9 mouse cellular contexts compared by ENCODE assay signal in genomic region chr5:142444791-142445531, GRCm38 (mm10). TPM values are rescaled to one million over a fixed set of nuclear protein-coding genes. Genes with fewer than 3 reads are reported as not detected.
DNase-seq lines count a peak whose midpoint lies in the region; ATAC-seq and TF ChIP-seq lines count a peak whose summit lies in the region.
"Had no signal": no experiment of that assay in that cellular context is flagged by ENCODE, and none has a peak within 500 bp of the region (broad histone marks: within the 10 kb centered on the region; RNA-seq: fewer than 3 reads in every experiment).

No protein-coding gene starts in this region.

- intact Hi-C loops in left cerebral cortex, postnatal 4 days (cut with DNase I), result loop anchor here (10.0 kb wide), 3 partner anchors 80 to 1600 kb away; partner anchors contain the start of gene Sdk1

- ATAC-seq in lung, embryonic 14.5 days (ENCODE audit: insufficient read depth), result no peak
- no peak for ATAC-seq in heart, embryonic 16.5 days (replicated peaks; ENCODE audit: extremely low read depth, insufficient read depth, low FRiP score)
- peak; percentile 68 for ATAC-seq in megakaryocyte-erythroid progenitor cell, adult 5-6 weeks (replicated peaks; ENCODE audit: low FRiP score, low TSS enrichment, poor library complexity, severe bottlenecking)

- peaks cover 19% of the 10 kb centered on the region for H3K4me1 ChIP-seq in lung, embryonic 14.5 days (ENCODE audit: insufficient read depth)
- peaks cover 46% of the 10 kb centered on the region for H3K4me1 ChIP-seq in heart, embryonic 16.5 days (ENCODE audit: control insufficient read depth, insufficient read depth, low read length)

- peaks cover 12% of the 10 kb centered on the region for H3K36me3 ChIP-seq in lung, embryonic 14.5 days (ENCODE audit: insufficient read depth)
- peaks cover 9% of the 10 kb centered on the region; the same call in 1 of the 2 replicates for H3K36me3 ChIP-seq in heart, embryonic 16.5 days (ENCODE audit: control insufficient read depth, insufficient read depth)

- no peak overlapping the region for H3K4me2 ChIP-seq in lung, embryonic 14.5 days
- H3K4me2 ChIP-seq in heart, embryonic 16.5 days (ENCODE audit: low read depth, low read length), result no peak overlapping the region

- H3K9ac ChIP-seq in lung, embryonic 14.5 days, result no peak overlapping the region
- peak overlapping the region; percentile 39; the same call in 1 of the 2 replicates for H3K9ac ChIP-seq in heart, embryonic 16.5 days (ENCODE audit: low read length)

- no peak for DNase-seq in lung, embryonic 14.5 days
- no peak for DNase-seq in lung, postnatal 4 days
- peak; percentile 80 to 84 for DNase-seq in adrenal gland, postnatal 36 days
- DNase-seq in left cerebral cortex, postnatal 4 days, result no peak
- DNase-seq in adipocyte (ENCODE audit: low spot score), result no peak
- DNase-seq in thymus, postnatal 0 days (ENCODE audit: low spot score), result no peak
- DNase-seq: thymus, postnatal 25 days had no signal

- H3K9me3 ChIP-seq in lung, embryonic 14.5 days (ENCODE audit: low read depth, low read length), result no peaks in the 10 kb centered on the region
- no peaks in the 10 kb centered on the region for H3K9me3 ChIP-seq in heart, embryonic 16.5 days (replicated peaks; ENCODE audit: control insufficient read depth, low read length)

- TF ChIP-seq CTCF in lung, embryonic 14.5 days (IDR thresholded peaks at IDR 0.05; ENCODE audit: low read depth), result no peak

- peak overlapping the region; percentile 36; the same call in 1 of the 2 replicates for H3K27ac ChIP-seq in lung, embryonic 14.5 days (ENCODE audit: low read depth)
- H3K27ac ChIP-seq in heart, embryonic 16.5 days (ENCODE audit: low read length), result peak overlapping the region; percentile 46

- H3K27me3 ChIP-seq in lung, embryonic 14.5 days (ENCODE audit: insufficient read depth, low read length), result no peaks in the 10 kb centered on the region
- H3K27me3 ChIP-seq in heart, embryonic 16.5 days (ENCODE audit: control insufficient read depth, insufficient read depth, low read length), result no peaks in the 10 kb centered on the region

- no peak overlapping the region for H3K4me3 ChIP-seq in lung, embryonic 14.5 days (ENCODE audit: low read depth, low read length)
- H3K4me3 ChIP-seq in heart, embryonic 16.5 days (ENCODE audit: low read length), result no peak overlapping the region

- 57% methylated on average over 11 of the region's 11 CpGs for WGBS in lung, embryonic 14.5 days
- WGBS in heart, embryonic 16.5 days, result 43% methylated on average over 11 of the region's 11 CpGs

RNA-seq across cellular contexts. Expression of gene Ap5z1, which starts 18.8 kb away (rescaled TPM):
- 8.9 and 9.9 TPM in 2 replicates for polyA plus RNA-seq in lung, embryonic 14.5 days (2014; fragmentation: Nextera tagmentation; extraction: Ambion mirVana)
- 10 to 100 TPM; 13.4 to 17.9 TPM for total RNA-seq in adrenal gland, postnatal 36 days (2021)
- 8.8 TPM in 2 replicates for polyA plus RNA-seq in heart, embryonic 16.5 days (2015; fragmentation: Nextera tagmentation; extraction: Ambion mirVana)
- total RNA-seq in megakaryocyte-erythroid progenitor cell, adult 5-6 weeks (2014; fragmentation: Nextera tagmentation), result 16.4 and 25.5 TPM in 2 replicates
- 2.7 and 4.9 TPM in 2 replicates for total RNA-seq in megakaryocyte-erythroid progenitor cell, adult 5-6 weeks (2017)
- 10 to 100 TPM; 21.9 to 23.2 TPM for total RNA-seq in left cerebral cortex, postnatal 4 days (2021)
- polyA plus RNA-seq in thymus, postnatal 0 days (2015; fragmentation: Nextera tagmentation; extraction: Ambion mirVana), result 8.1 and 9.3 TPM in 2 replicates

RNA-seq across cellular contexts. Expression of gene Foxk1, which starts 43.7 kb away (rescaled TPM):
- polyA plus RNA-seq in lung, embryonic 14.5 days (2014; fragmentation: Nextera tagmentation; extraction: Ambion mirVana), result 5.4 and 7.9 TPM in 2 replicates
- 10 to 100 TPM; 21.3 to 22.3 TPM for total RNA-seq in adrenal gland, postnatal 36 days (2021)
- polyA plus RNA-seq in heart, embryonic 16.5 days (2015; fragmentation: Nextera tagmentation; extraction: Ambion mirVana), result 2.5 and 4.7 TPM in 2 replicates
- 12.3 and 17.0 TPM in 2 replicates for total RNA-seq in megakaryocyte-erythroid progenitor cell, adult 5-6 weeks (2014; fragmentation: Nextera tagmentation)
- total RNA-seq in megakaryocyte-erythroid progenitor cell, adult 5-6 weeks (2017), result 6.4 and 6.8 TPM in 2 replicates
- 10 to 100 TPM; 34.5 to 35.6 TPM for total RNA-seq in left cerebral cortex, postnatal 4 days (2021)
- 2.9 and 5.1 TPM in 2 replicates for polyA plus RNA-seq in thymus, postnatal 0 days (2015; fragmentation: Nextera tagmentation; extraction: Ambion mirVana)

Comparison
In these comparisons a context has a peak if more than half of its experiments do, and no peak if none do; other contexts are left out.
1. DNase-seq: peak in adrenal gland, postnatal 36 days (2 of 2); none in lung, embryonic 14.5 days (single experiment), lung, postnatal 4 days (0 of 2), left cerebral cortex, postnatal 4 days (single experiment), adipocyte (single experiment) and thymus, postnatal 0 days (single experiment).